Mouse (Mus musculus): ENCODE measurements around the gene Cmtm2b. TPM values are rescaled to one million over a fixed set of nuclear protein-coding genes. Genes with fewer than 3 reads are reported as not detected.

Gene Cmtm2b
- polyA plus RNA-seq, 1 experiment from 2014 or later: not detected

DNA sequence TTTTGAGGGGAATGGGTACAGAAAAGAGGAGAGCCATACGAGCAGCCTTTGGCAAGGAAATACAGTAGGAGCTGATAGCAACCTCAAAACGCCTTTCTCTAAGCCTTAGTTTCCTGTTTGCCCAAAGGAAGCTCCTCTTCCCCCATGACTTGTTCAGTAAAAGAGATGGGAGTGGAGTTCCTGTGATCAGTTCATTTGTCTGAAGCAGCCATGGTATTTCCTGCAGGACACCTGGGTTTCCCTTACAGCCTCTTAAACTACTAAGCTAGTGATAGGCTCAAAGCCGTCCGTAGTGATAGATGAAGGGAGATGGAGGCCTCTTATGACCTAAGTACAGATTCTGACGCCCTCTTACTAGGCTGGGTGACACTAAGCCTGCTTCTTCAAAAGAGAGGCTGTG, 20.4 kb downstream of the Cmtm2b start:
- no peak overlapping the region for H3K4me2 ChIP-seq (ENCODE audit: low read depth, low read length)
- TF ChIP-seq EP300 (IDR thresholded peaks at IDR 0.05; ENCODE audit: low read depth) (no peak), CTCF (IDR thresholded peaks at IDR 0.05; ENCODE audit: low read depth) (no peak)
- H3K36me3 ChIP-seq (replicated peaks; ENCODE audit: insufficient read depth, low read length): 0 out of 2 replicates have a peak, but pooled peaks cover 4% of the 10 kb centered on the region
- no peaks in the 10 kb centered on the region for H3K27me3 ChIP-seq (ENCODE audit: insufficient read depth, low read length)
- H3K4me3 ChIP-seq (ENCODE audit: low read depth, low read length): no peak overlapping the region
- no peak overlapping the region for H3K27ac ChIP-seq (ENCODE audit: low read depth)
- DNase-seq: no peak
- ATAC-seq: no peak
- WGBS (ENCODE audit: insufficient replicate concordance): 58% methylated on average over 5 of the region's 5 CpGs
- H3K4me1 ChIP-seq (ENCODE audit: insufficient read depth): peaks cover 5% of the 10 kb centered on the region
- H3K9me3 ChIP-seq (ENCODE audit: low read length): no peaks in the 10 kb centered on the region
- no peak overlapping the region for H3K9ac ChIP-seq (replicated peaks)

DNA sequence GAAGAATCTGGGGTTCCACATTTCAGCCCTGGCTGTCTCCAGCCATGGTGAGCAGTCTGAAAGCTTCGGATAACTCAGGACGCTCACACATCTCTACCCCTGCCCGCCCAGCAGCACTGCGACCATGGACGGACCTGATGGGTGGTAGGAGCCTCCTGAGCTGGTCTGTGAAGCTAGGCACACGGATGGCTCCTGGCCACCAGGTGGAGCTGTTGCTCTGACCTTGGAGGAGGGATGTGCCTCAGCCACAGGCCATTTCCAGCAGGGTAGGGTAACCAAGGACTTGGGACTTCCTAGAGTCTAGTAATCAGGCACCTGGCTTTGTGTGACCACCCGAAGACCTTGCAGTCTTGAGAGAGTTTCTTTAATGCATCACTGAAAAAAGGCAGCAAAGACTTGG, 21.9 kb downstream of the Cmtm2b start:
- no peaks in the 10 kb centered on the region for H3K27me3 ChIP-seq (ENCODE audit: insufficient read depth, low read length)
- 0 out of 2 replicates have a peak, but pooled peaks cover 4% of the 10 kb centered on the region for H3K36me3 ChIP-seq (replicated peaks; ENCODE audit: insufficient read depth, low read length)
- H3K9ac ChIP-seq (replicated peaks): no peak overlapping the region
- no peaks in the 10 kb centered on the region for H3K9me3 ChIP-seq (ENCODE audit: low read length)
- no peak overlapping the region for H3K27ac ChIP-seq (ENCODE audit: low read depth)
- H3K4me3 ChIP-seq (ENCODE audit: low read depth, low read length): no peak overlapping the region
- TF ChIP-seq EP300 (IDR thresholded peaks at IDR 0.05; ENCODE audit: low read depth) (no peak), CTCF (IDR thresholded peaks at IDR 0.05; ENCODE audit: low read depth) (peak; percentile 96)
- ATAC-seq (peak; percentile 58), DNase-seq (peak; percentile 90)
- H3K4me2 ChIP-seq (ENCODE audit: low read depth, low read length): no peak overlapping the region
- peaks cover 5% of the 10 kb centered on the region for H3K4me1 ChIP-seq (ENCODE audit: insufficient read depth)
- WGBS (ENCODE audit: insufficient replicate concordance): 16% methylated on average over 7 of the region's 7 CpGs

DNA sequence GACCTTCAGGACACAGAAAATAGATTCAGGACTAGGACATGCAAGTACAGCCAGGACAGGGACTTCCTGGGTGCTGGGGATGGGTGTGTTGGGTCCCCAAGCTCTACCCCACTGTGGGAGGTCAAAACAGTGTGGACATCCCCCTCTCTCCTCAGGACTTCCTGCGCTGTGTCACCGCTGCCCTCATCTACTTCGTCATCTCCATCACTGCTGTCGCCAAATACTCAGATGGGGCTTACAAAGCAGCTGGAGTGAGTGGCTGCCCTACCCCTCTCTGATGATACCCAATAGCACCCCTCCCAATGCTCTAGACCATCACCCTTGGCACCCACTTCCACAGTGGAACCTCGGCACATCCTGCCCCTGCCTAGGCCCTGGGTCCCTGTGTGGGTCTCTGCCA, 22.6 kb downstream of the Cmtm2b start:
- Histone ChIP-seq H3K27me3 (ENCODE audit: insufficient read depth, low read length) (no peaks in the 10 kb centered on the region), H3K36me3 (replicated peaks; ENCODE audit: insufficient read depth, low read length) (0 out of 2 replicates have a peak, but pooled peaks cover 4% of the 10 kb centered on the region), H3K27ac (ENCODE audit: low read depth) (no peak overlapping the region), H3K4me3 (ENCODE audit: low read depth, low read length) (no peak overlapping the region), H3K9me3 (ENCODE audit: low read length) (no peaks in the 10 kb centered on the region), H3K4me1 (ENCODE audit: insufficient read depth) (peaks cover 5% of the 10 kb centered on the region), H3K4me2 (ENCODE audit: low read depth, low read length) (no peak overlapping the region), H3K9ac (replicated peaks) (no peak overlapping the region)
- ATAC-seq: no peak
- no peak for DNase-seq
- TF ChIP-seq CTCF (IDR thresholded peaks at IDR 0.05; ENCODE audit: low read depth): no peak
- no peak for TF ChIP-seq EP300 (IDR thresholded peaks at IDR 0.05; ENCODE audit: low read depth)
- WGBS (ENCODE audit: insufficient replicate concordance): 77% methylated on average over 5 of the region's 5 CpGs

DNA sequence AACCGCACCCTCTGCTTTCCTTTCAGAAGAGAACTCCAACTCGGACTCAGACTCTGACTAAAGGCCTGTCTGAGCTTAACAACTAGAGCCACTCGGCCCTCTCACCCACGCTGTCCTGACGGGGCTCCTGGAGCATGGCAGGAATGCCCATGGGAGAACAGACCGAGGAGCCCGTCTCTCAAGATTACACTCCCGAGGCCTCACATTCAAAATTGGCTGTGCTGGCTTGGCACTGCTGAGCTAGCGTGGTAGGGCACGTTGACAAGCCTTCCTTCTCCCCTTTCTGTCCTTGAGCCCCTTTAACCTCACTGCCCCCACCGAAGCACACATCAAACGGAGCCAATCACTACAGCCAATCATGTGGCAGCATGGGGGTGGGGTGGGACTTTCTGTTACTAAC, 24.7 kb downstream of the Cmtm2b start:
- no peak for ATAC-seq

DNA sequence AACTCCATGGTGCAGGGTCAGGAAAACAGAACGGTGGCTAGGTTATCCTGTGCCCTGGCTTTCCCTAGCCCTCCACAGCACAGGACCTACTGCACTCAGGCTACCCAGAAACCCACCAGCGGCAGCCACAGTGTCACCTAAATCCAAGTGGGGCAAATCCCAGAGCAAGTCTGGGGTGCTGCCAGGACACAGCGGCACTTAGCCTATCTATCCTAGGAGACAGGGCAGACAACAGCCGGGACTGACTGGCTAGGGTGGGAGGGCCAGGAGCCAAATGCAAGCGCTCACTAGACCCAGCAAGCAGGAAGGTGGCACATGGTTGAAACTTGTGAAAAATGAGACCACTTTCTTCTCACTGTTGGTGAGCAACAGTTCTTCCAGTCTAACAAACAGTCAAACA, 26.9 kb downstream of the Cmtm2b start:
- no peak overlapping the region for H3K4me2 ChIP-seq (ENCODE audit: low read depth, low read length)
- 75% methylated on average over 5 of the region's 5 CpGs for WGBS (ENCODE audit: insufficient replicate concordance)
- no peaks in the 10 kb centered on the region for H3K9me3 ChIP-seq (ENCODE audit: low read length)
- H3K27me3 ChIP-seq (ENCODE audit: insufficient read depth, low read length): no peaks in the 10 kb centered on the region
- TF ChIP-seq CTCF (IDR thresholded peaks at IDR 0.05; ENCODE audit: low read depth) (no peak), EP300 (IDR thresholded peaks at IDR 0.05; ENCODE audit: low read depth) (no peak)
- no peak overlapping the region for H3K4me3 ChIP-seq (ENCODE audit: low read depth, low read length)
- H3K36me3 ChIP-seq (replicated peaks; ENCODE audit: insufficient read depth, low read length): 0 out of 2 replicates have a peak, but pooled peaks cover 6% of the 10 kb centered on the region
- ATAC-seq (no peak), DNase-seq (no peak)
- no peak overlapping the region for H3K9ac ChIP-seq (replicated peaks)
- no peaks in the 10 kb centered on the region for H3K4me1 ChIP-seq (ENCODE audit: insufficient read depth)
- H3K27ac ChIP-seq (ENCODE audit: low read depth): no peak overlapping the region; the same call in 1 of the 2 replicates

More for the DNA sequence above, 24.7 kb downstream of the Cmtm2b start:
- Histone ChIP-seq H3K27ac (ENCODE audit: low read depth) (no peak overlapping the region), H3K9me3 (ENCODE audit: low read length) (no peaks in the 10 kb centered on the region), H3K4me3 (ENCODE audit: low read depth, low read length) (no peak overlapping the region), H3K36me3 (replicated peaks; ENCODE audit: insufficient read depth, low read length) (0 out of 2 replicates have a peak, but pooled peaks cover 4% of the 10 kb centered on the region), H3K27me3 (ENCODE audit: insufficient read depth, low read length) (no peaks in the 10 kb centered on the region), H3K4me2 (ENCODE audit: low read depth, low read length) (no peak overlapping the region), H3K4me1 (ENCODE audit: insufficient read depth) (peaks cover 2% of the 10 kb centered on the region), H3K9ac (replicated peaks) (no peak overlapping the region)
- TF ChIP-seq CTCF (IDR thresholded peaks at IDR 0.05; ENCODE audit: low read depth) (no peak), EP300 (IDR thresholded peaks at IDR 0.05; ENCODE audit: low read depth) (no peak)
- 64% methylated on average over 12 of the region's 12 CpGs for WGBS (ENCODE audit: insufficient replicate concordance)
- no peak for DNase-seq

DNA sequence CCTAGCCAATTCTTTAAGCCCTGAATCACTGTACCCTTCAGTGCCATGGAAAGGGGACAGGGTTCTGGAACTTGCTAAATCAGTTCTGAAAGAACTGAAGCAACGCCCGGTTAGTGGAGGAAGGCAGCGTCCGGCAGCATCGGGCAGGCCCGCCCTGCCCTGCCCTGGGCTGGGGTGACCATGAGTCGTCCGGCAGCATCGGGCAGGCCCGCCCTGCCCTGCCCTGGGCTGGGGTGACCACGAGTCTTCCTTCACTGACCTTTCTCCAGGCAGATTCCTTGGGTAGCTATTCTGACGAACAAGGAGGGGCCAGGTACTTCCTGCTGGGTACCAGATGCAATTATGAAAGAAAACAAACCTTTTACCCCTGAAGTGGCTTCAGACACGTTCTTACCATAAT, 28.0 kb downstream of the Cmtm2b start:
- no peaks in the 10 kb centered on the region for H3K4me1 ChIP-seq (ENCODE audit: insufficient read depth)
- no peak overlapping the region for H3K4me3 ChIP-seq (ENCODE audit: low read depth, low read length)
- H3K27me3 ChIP-seq (ENCODE audit: insufficient read depth, low read length): no peaks in the 10 kb centered on the region
- no peak for ATAC-seq
- H3K27ac ChIP-seq (ENCODE audit: low read depth): no peak overlapping the region
- 70% methylated on average over 13 of the region's 13 CpGs for WGBS (ENCODE audit: insufficient replicate concordance)
- DNase-seq: no peak
- H3K9me3 ChIP-seq (ENCODE audit: low read length): no peaks in the 10 kb centered on the region
- no peak for TF ChIP-seq EP300 (IDR thresholded peaks at IDR 0.05; ENCODE audit: low read depth)
- no peak for TF ChIP-seq CTCF (IDR thresholded peaks at IDR 0.05; ENCODE audit: low read depth)
- 0 out of 2 replicates have a peak, but pooled peaks cover 6% of the 10 kb centered on the region for H3K36me3 ChIP-seq (replicated peaks; ENCODE audit: insufficient read depth, low read length)
- H3K4me2 ChIP-seq (ENCODE audit: low read depth, low read length): no peak overlapping the region
- no peak overlapping the region for H3K9ac ChIP-seq (replicated peaks)

DNA sequence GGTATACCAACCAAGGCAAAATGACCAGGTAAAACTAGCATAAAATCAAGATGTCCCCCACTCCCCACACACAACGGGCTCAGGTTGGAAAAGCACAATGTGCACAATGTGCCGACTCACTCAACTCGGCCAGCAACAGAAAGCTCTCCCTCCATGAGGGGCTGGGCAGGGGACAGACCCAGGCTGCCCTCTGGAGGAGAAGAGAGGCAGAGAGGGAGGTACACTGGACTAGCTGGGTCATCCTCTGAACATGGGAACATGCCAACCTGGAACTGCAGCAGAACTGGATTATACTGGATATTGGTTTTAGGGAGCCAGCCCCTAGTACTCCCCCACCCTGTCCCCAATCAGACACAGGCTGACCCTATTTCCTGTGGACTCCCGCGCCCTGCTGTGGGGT, 31.2 kb downstream of the Cmtm2b start:
- Histone ChIP-seq H3K36me3 (replicated peaks; ENCODE audit: insufficient read depth, low read length) (0 out of 2 replicates have a peak, but pooled peaks cover 2% of the 10 kb centered on the region), H3K4me3 (ENCODE audit: low read depth, low read length) (no peak overlapping the region), H3K4me1 (ENCODE audit: insufficient read depth) (no peaks in the 10 kb centered on the region), H3K27me3 (ENCODE audit: insufficient read depth, low read length) (no peaks in the 10 kb centered on the region), H3K9ac (replicated peaks) (no peak overlapping the region), H3K4me2 (ENCODE audit: low read depth, low read length) (no peak overlapping the region), H3K27ac (ENCODE audit: low read depth) (no peak overlapping the region), H3K9me3 (ENCODE audit: low read length) (no peaks in the 10 kb centered on the region)
- ATAC-seq: no peak
- no peak for DNase-seq
- WGBS (ENCODE audit: insufficient replicate concordance): 51% methylated on average over 5 of the region's 5 CpGs
- TF ChIP-seq CTCF (IDR thresholded peaks at IDR 0.05; ENCODE audit: low read depth): peak; percentile 44
- no peak for TF ChIP-seq EP300 (IDR thresholded peaks at IDR 0.05; ENCODE audit: low read depth)
